Mouse (Mus musculus) MEL (cell line): ENCODE data around the gene Slc2a9. TPM values are rescaled to one million over a fixed set of nuclear protein-coding genes. Genes with fewer than 3 reads are reported as not detected.

Experiments
- DNase-seq: peaks from one replicate; pipeline ENCODE4 v3.0.0; 2011; ENCODE audit warnings: low read depth, low spot score
- H3K27ac ChIP-seq: 2 replicates; pipeline ENCODE4 v1.5.1; 2012; ENCODE audit warnings: low read depth, mild to moderate bottlenecking, control low read depth, low read length, moderate library complexity; ENCODE audit not compliant: control insufficient read depth
- H3K27me3 ChIP-seq, 2 experiments: fragments of 150-350 bp in 1 of 2; sonication (generic) in 1 of 2; 2 replicates each; pipeline ENCODE4 v1.6.1; 2012; ENCODE audit warnings: low read length in 2 of 2, mild to moderate bottlenecking in 2 of 2, improper control_type of control experiment in 1 of 2, moderate library complexity in 1 of 2; ENCODE audit not compliant: insufficient read depth in 2 of 2, control insufficient read depth in 1 of 2
- H3K36me3 ChIP-seq, 2 experiments: 2 replicates each; pipeline ENCODE4 v1.6.1; 2012 to 2014; ENCODE audit warnings: low read length in 2 of 2, improper control_type of control experiment in 1 of 2, inconsistent platforms in 1 of 2, mild to moderate bottlenecking in 1 of 2; ENCODE audit not compliant: insufficient read depth in 2 of 2, control insufficient read depth in 1 of 2
- H3K4me1 ChIP-seq, 2 experiments: fragments of 150-350 bp in 1 of 2; sonication (generic) in 1 of 2; 2 replicates each; pipeline ENCODE4 v1.6.1; 2012; ENCODE audit warnings: low read length in 2 of 2, improper control_type of control experiment in 1 of 2, mild to moderate bottlenecking in 1 of 2; ENCODE audit not compliant: insufficient read depth in 2 of 2, control insufficient read depth in 1 of 2
- H3K4me3 ChIP-seq, 2 experiments: fragments of 150-350 bp in 1 of 2; sonication (generic) in 1 of 2; 2 replicates each; pipeline ENCODE4 v1.5.1; 2012; ENCODE audit warnings: low read depth in 2 of 2, low read length in 2 of 2, mild to moderate bottlenecking in 2 of 2, moderate library complexity in 2 of 2, control low read depth in 1 of 2, improper control_type of control experiment in 1 of 2; ENCODE audit not compliant: control insufficient read depth in 1 of 2, insufficient read depth in 1 of 2
- H3K79me2 ChIP-seq: 2 replicates; pipeline ENCODE4 v1.6.1; 2012; ENCODE audit warnings: mild to moderate bottlenecking, low read length, moderate library complexity; ENCODE audit not compliant: control insufficient read depth, poor library complexity, insufficient read depth
- H3K9ac ChIP-seq: 2 replicates; pipeline ENCODE4 v1.6.1; 2012; ENCODE audit warnings: low read depth, mild to moderate bottlenecking, control low read depth, low read length, moderate library complexity; ENCODE audit not compliant: control insufficient read depth, poor library complexity, severe bottlenecking
- H3K9me3 ChIP-seq: fragments of 150-350 bp; sonication (generic); replicated peaks from 2 replicates; pipeline ENCODE4 v1.6.1; 2012; ENCODE audit warnings: mild to moderate bottlenecking, low read length, improper control_type of control experiment, moderate library complexity; ENCODE audit not compliant: insufficient read depth
- CHD1 ChIP-seq: IDR thresholded peaks from 2 replicates; pipeline ENCODE4 v1.6.1; 2012; ENCODE audit warnings: low read depth, mild to moderate bottlenecking, inconsistent platforms, low read length, improper control_type of control experiment
- CTCF ChIP-seq, 3 experiments: IDR thresholded peaks in 2 of 3; conservative IDR thresholded peaks in 1 of 3; 2 replicates each; pipeline ENCODE4 v1.5.1; 2011 to 2012; ENCODE audit warnings: low read length in 3 of 3, low read depth in 2 of 3, mild to moderate bottlenecking in 2 of 3, improper control_type of control experiment in 1 of 3, inconsistent platforms in 1 of 3, mixed read lengths in 1 of 3, moderate library complexity in 1 of 3; ENCODE audit not compliant: control insufficient read depth in 1 of 3, insufficient read depth in 1 of 3, poor library complexity in 1 of 3, severe bottlenecking in 1 of 3
- ELF1 ChIP-seq: IDR thresholded peaks from 2 replicates; pipeline ENCODE4 v1.6.1; 2014; ENCODE audit warnings: low read depth, mild to moderate bottlenecking, inconsistent platforms, low read length, improper control_type of control experiment, moderate library complexity
- EP300 ChIP-seq, 2 experiments: IDR thresholded peaks; 2 replicates each; pipeline ENCODE4 v1.6.1; 2011; ENCODE audit warnings: improper control_type of control experiment in 2 of 2, low read length in 2 of 2, low read depth in 1 of 2, mild to moderate bottlenecking in 1 of 2
- ETS1 ChIP-seq: IDR thresholded peaks from 2 replicates; pipeline ENCODE4 v1.6.1; 2012; ENCODE audit warnings: low read depth, mild to moderate bottlenecking, inconsistent platforms, low read length, improper control_type of control experiment, moderate library complexity
- GABPA ChIP-seq: IDR thresholded peaks from 2 replicates; pipeline ENCODE4 v1.6.1; 2012; ENCODE audit warnings: low read depth, mild to moderate bottlenecking, inconsistent platforms, low read length, improper control_type of control experiment, moderate library complexity
- GATA1 ChIP-seq: IDR thresholded peaks from 2 replicates; pipeline ENCODE4 v1.6.1; 2011; ENCODE audit warnings: low read depth, low read length, improper control_type of control experiment
- JUND ChIP-seq: IDR thresholded peaks from 2 replicates; pipeline ENCODE4 v1.6.1; 2011; ENCODE audit warnings: low read depth, mild to moderate bottlenecking, improper control_type of control experiment, low read length
- MAX ChIP-seq: IDR thresholded peaks from 2 replicates; pipeline ENCODE4 v1.6.1; 2011; ENCODE audit warnings: low read length, improper control_type of control experiment
- MAZ ChIP-seq: IDR thresholded peaks from 2 replicates; pipeline ENCODE4 v1.6.1; 2012; ENCODE audit warnings: low read depth, mild to moderate bottlenecking, inconsistent platforms, low read length, improper control_type of control experiment
- MEF2A ChIP-seq: IDR thresholded peaks from 2 replicates; pipeline ENCODE4 v1.6.1; 2014; ENCODE audit warnings: low read depth, mild to moderate bottlenecking, inconsistent platforms, low read length, improper control_type of control experiment; ENCODE audit not compliant: poor library complexity, insufficient replicate concordance, severe bottlenecking; ENCODE audit errors: extremely low read depth
- MYB ChIP-seq: IDR thresholded peaks from 2 replicates; pipeline ENCODE4 v1.6.1; 2011; ENCODE audit warnings: mild to moderate bottlenecking, low read depth, low read length, improper control_type of control experiment
- MYC ChIP-seq: IDR thresholded peaks from 2 replicates; pipeline ENCODE4 v1.6.1; 2011; ENCODE audit warnings: low read depth, mild to moderate bottlenecking, low read length, improper control_type of control experiment, moderate library complexity
- NELFE ChIP-seq: IDR thresholded peaks from 2 replicates; pipeline ENCODE4 v1.6.1; 2011; ENCODE audit warnings: low read depth, low read length, improper control_type of control experiment
- POLR2A ChIP-seq, 2 experiments: IDR thresholded peaks; 2 replicates each; pipeline ENCODE4 v1.6.1; 2011 to 2012; ENCODE audit warnings: low read length in 2 of 2, mild to moderate bottlenecking in 2 of 2, control low read depth in 1 of 2, improper control_type of control experiment in 1 of 2, low read depth in 1 of 2, moderate library complexity in 1 of 2; ENCODE audit not compliant: control insufficient read depth in 1 of 2, insufficient read depth in 1 of 2, poor library complexity in 1 of 2
- RAD21 ChIP-seq: IDR thresholded peaks from 2 replicates; pipeline ENCODE4 v1.6.1; 2011; ENCODE audit warnings: mild to moderate bottlenecking, low read depth, low read length, improper control_type of control experiment
- RCOR1 ChIP-seq: IDR thresholded peaks from 2 replicates; pipeline ENCODE4 v1.6.1; 2012; ENCODE audit warnings: low read depth, mild to moderate bottlenecking, inconsistent platforms, low read length, improper control_type of control experiment
- TAL1 ChIP-seq: IDR thresholded peaks from 2 replicates; pipeline ENCODE4 v1.6.1; 2012; ENCODE audit warnings: mild to moderate bottlenecking, inconsistent platforms, low read length, moderate library complexity, mixed read lengths
- TBP ChIP-seq: IDR thresholded peaks from 2 replicates; pipeline ENCODE4 v1.8.0; 2011; ENCODE audit warnings: low read depth, low read length, improper control_type of control experiment
- USF1 ChIP-seq: IDR thresholded peaks from 2 replicates; pipeline ENCODE4 v1.6.1; 2014; ENCODE audit warnings: low read depth, mild to moderate bottlenecking, inconsistent platforms, low read length, improper control_type of control experiment, moderate library complexity
- USF2 ChIP-seq, 2 experiments: IDR thresholded peaks; 2 replicates each; pipeline ENCODE4 v1.6.1; 2011 to 2012; ENCODE audit warnings: improper control_type of control experiment in 2 of 2, low read length in 2 of 2, borderline replicate concordance in 1 of 2, inconsistent platforms in 1 of 2, low read depth in 1 of 2, mild to moderate bottlenecking in 1 of 2; ENCODE audit not compliant: insufficient read depth in 1 of 2
- polyA plus RNA-seq, 2 experiments: library from polyadenylated mRNA; stranded (reverse) in 1 of 2; unstranded in 1 of 2; fragments of >175 nt in 1 of 2; fragments of >200 nt in 1 of 2; gene quantifications; 2 replicates each; pipeline versions ENCODE4 v1.2.1 to v1.2.4; 2012; ENCODE audit warnings: low replicate concordance in 2 of 2, low read depth in 1 of 2; ENCODE audit not compliant: insufficient read length in 2 of 2, insufficient read depth in 1 of 2, missing spikeins in 1 of 2
- total RNA-seq: library from RNA; depleted of rRNA; stranded (reverse); fragments of 300-350 nt; gene quantifications from 2 replicates; pipeline ENCODE4 v1.2.3, GENCODE M21; 2012

Slc2a9 gene
- total and polyA plus RNA-seq, 3 experiments: 1.1 to 4.2 TPM; not detected in 1

- no peaks in the 10 kb centered on the region for H3K36me3 ChIP-seq
- no peak overlapping the region for H3K4me3 ChIP-seq
- no peaks in the 10 kb centered on the region for H3K9me3 ChIP-seq
- TF ChIP-seq USF1 (no peak), MYC (no peak), POLR2A (IDR thresholded peaks at IDR 0.05; ENCODE audit: control insufficient read depth in 1 of 2, insufficient read depth in 1 of 2, low read depth in 1 of 2, low read length in 2 of 2, poor library complexity in 1 of 2) (no peak), MAX (no peak), GABPA (no peak), TBP (no peak), RAD21 (no peak), NELFE (no peak), JUND (no peak), GATA1 (no peak), EP300 (IDR thresholded peaks at IDR 0.05; ENCODE audit: low read depth in 1 of 2, low read length in 2 of 2) (no peak), RCOR1 (no peak), CTCF (IDR thresholded peaks at IDR 0.05 in 2 of 3, conservative IDR thresholded peaks at IDR 0.05 in 1 of 3; ENCODE audit: control insufficient read depth in 1 of 3, insufficient read depth in 1 of 3, low read depth in 2 of 3, low read length in 3 of 3, poor library complexity in 1 of 3, severe bottlenecking in 1 of 3) (no peak), MAZ (no peak), ETS1 (no peak), ELF1 (no peak)
- DNase-seq: no peak
- H3K27ac ChIP-seq: no peak overlapping the region
- no peaks in the 10 kb centered on the region for H3K4me1 ChIP-seq
- no peak overlapping the region for H3K9ac ChIP-seq
- no peaks in the 10 kb centered on the region for H3K79me2 ChIP-seq
- no peaks in the 10 kb centered on the region; a peak in 1 of 4 replicates for H3K27me3 ChIP-seq
Observed at GRCm38 (mm10) chr5:38441088-38441839, 61.7 kb downstream of the Slc2a9 start.

- Histone ChIP-seq H3K9ac (no peak overlapping the region), H3K27me3 (no peaks in the 10 kb centered on the region; a peak in 1 of 4 replicates), H3K36me3 (no peaks in the 10 kb centered on the region), H3K4me3 (no peak overlapping the region), H3K27ac (no peak overlapping the region), H3K9me3 (no peaks in the 10 kb centered on the region), H3K4me1 (no peaks in the 10 kb centered on the region), H3K79me2 (no peaks in the 10 kb centered on the region)
- DNase-seq: no peak
- TF ChIP-seq GATA1 (no peak), RAD21 (no peak), MEF2A (no peak), JUND (no peak), CHD1 (no peak), TAL1 (no peak), MYB (no peak), USF2 (IDR thresholded peaks at IDR 0.05; ENCODE audit: borderline replicate concordance in 1 of 2, insufficient read depth in 1 of 2, low read depth in 1 of 2, low read length in 2 of 2) (no peak)
Observed at GRCm38 (mm10) chr5:38440252-38441005, 62.5 kb downstream of the Slc2a9 start.
